Mouse (Mus musculus): ENCODE measurements around the gene Fuk. TPM values are rescaled to one million over a fixed set of nuclear protein-coding genes. Genes with fewer than 3 reads are reported as not detected.

Gene Fuk
- 22.1 and 22.4 TPM in 2 replicates for polyA plus RNA-seq (2012; rRNA removed)

GRCm38 (mm10) chr8:110901839-110902578, at the start of gene Fuk:
TSS of gene Fuk (minus strand) at chr8:110902488.
- DNase-seq, result peak; percentile 88
- TF ChIP-seq CTCF (IDR thresholded peaks at IDR 0.05; ENCODE audit: borderline replicate concordance, control insufficient read depth, extremely low read depth, insufficient read depth, low read length, poor library complexity), result no peak
- TF ChIP-seq POLR2A (IDR thresholded peaks at IDR 0.05; ENCODE audit: control insufficient read depth, extremely low read depth, insufficient read depth, low read length, poor library complexity), result peak; percentile 47; the same call in 1 of the 2 replicates
- no peak within 1 kb of the TSS for H3K27ac ChIP-seq (ENCODE audit: control insufficient read depth, insufficient read depth, low read length)
- peak within 1 kb of the TSS; percentile 57 for H3K4me3 ChIP-seq (ENCODE audit: control insufficient read depth, insufficient read depth, low read length)
- H3K4me1 ChIP-seq (replicated peaks; ENCODE audit: control insufficient read depth, insufficient read depth, low read length), result no peaks in the 10 kb centered on the region
- no peaks in the 10 kb centered on the region for H3K36me3 ChIP-seq (ENCODE audit: control insufficient read depth, insufficient read depth, low read length)
- 4% methylated on average over 30 of the region's 30 CpGs for WGBS
- H3K27me3 ChIP-seq (ENCODE audit: control insufficient read depth, insufficient read depth, low read length), result no peaks in the 10 kb centered on the region

DNA sequence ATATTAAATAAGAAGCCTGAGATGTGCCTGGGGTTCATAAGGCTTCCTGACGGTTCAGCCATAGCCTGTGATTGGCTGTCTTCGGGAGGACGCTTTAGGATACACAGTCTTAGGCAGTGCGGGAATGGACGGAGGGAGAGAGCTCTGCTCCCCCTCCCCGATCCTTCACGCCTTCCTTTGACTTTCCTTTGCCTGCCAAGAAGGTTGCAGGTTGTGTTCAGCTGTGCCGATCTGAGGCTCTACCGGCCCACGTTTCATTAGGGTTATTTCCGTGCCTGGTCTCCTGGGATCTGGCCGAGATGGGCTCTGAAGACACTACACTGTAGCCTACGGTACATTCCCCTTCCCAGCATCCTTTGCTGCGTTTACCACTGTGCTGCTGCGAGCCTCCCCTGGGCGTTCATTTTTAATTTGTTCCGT, 47.8 kb upstream of the Fuk start:
- H3K27me3 ChIP-seq (ENCODE audit: control insufficient read depth, insufficient read depth, low read length), result no peaks in the 10 kb centered on the region
- TF ChIP-seq CTCF (IDR thresholded peaks at IDR 0.05; ENCODE audit: borderline replicate concordance, control insufficient read depth, extremely low read depth, insufficient read depth, low read length, poor library complexity) (no peak), POLR2A (IDR thresholded peaks at IDR 0.05; ENCODE audit: control insufficient read depth, extremely low read depth, insufficient read depth, low read length, poor library complexity) (no peak)
- no peak for DNase-seq
- H3K4me3 ChIP-seq (ENCODE audit: control insufficient read depth, insufficient read depth, low read length), result no peak overlapping the region
- 63% methylated on average over 17 of the region's 17 CpGs for WGBS
- H3K36me3 ChIP-seq (ENCODE audit: control insufficient read depth, insufficient read depth, low read length), result no peaks in the 10 kb centered on the region
- H3K27ac ChIP-seq (ENCODE audit: control insufficient read depth, insufficient read depth, low read length), result no peak overlapping the region
- H3K4me1 ChIP-seq (replicated peaks; ENCODE audit: control insufficient read depth, insufficient read depth, low read length), result peaks cover 15% of the 10 kb centered on the region

DNA sequence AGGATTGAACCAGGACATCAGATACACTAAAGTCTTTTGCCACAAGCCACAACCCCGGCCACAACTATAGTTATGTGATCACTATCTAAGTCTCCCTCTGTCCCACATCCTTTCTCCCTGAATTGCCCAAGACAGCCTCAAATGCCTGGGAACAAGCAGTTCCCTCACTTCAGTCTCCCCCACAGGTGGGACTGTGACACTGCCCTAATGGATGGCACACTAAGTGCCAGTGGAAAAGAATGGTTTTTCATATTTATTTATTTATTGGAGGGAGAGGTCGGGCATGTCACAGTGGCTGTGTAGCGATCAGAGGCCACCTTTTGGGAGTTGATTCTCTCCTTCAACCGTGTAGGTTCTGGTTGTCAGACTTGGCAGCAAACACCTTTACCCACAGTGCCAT, 43.4 kb upstream of the Fuk start:
- TF ChIP-seq POLR2A (IDR thresholded peaks at IDR 0.05; ENCODE audit: control insufficient read depth, extremely low read depth, insufficient read depth, low read length, poor library complexity) (no peak), CTCF (IDR thresholded peaks at IDR 0.05; ENCODE audit: borderline replicate concordance, control insufficient read depth, extremely low read depth, insufficient read depth, low read length, poor library complexity) (no peak)
- H3K4me3 ChIP-seq (ENCODE audit: control insufficient read depth, insufficient read depth, low read length), result no peak overlapping the region
- peaks cover 18% of the 10 kb centered on the region for H3K4me1 ChIP-seq (replicated peaks; ENCODE audit: control insufficient read depth, insufficient read depth, low read length)

DNA sequence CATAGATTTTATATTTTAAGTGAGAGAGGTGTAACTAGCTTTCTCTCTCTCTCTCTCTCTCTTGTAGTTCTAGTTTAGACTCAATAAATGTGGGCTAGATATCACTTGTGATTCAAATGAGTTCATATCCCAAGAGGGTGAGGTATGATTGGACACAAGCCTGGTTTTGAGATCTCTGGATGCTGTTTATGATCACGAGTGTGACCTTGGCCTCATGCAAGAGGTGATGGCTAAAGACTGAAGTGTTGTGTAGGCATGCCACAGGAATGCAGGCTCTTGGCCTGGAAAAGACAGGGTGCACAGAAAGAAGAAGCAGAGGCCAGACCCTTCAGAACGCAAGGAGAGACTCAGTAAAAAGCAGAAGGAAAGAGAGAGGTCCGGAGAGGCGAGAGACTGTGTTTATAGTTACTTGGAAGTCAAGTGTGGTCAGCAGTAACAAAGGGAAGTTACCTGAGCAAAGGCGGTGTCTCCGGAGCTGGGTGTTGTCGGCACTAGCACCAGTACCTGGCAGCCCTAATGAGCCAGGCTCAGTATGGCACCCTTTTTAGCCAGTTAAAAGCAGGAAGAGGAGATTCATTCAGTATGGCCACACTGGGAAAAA, 42.1 kb upstream of the Fuk start:
- Histone ChIP-seq H3K27ac (ENCODE audit: control insufficient read depth, insufficient read depth, low read length) (no peak overlapping the region), H3K36me3 (ENCODE audit: control insufficient read depth, insufficient read depth, low read length) (no peaks in the 10 kb centered on the region), H3K27me3 (ENCODE audit: control insufficient read depth, insufficient read depth, low read length) (no peaks in the 10 kb centered on the region), H3K4me3 (ENCODE audit: control insufficient read depth, insufficient read depth, low read length) (no peak overlapping the region), H3K4me1 (replicated peaks; ENCODE audit: control insufficient read depth, insufficient read depth, low read length) (peaks cover 14% of the 10 kb centered on the region)
- DNase-seq, result no peak
- TF ChIP-seq POLR2A (IDR thresholded peaks at IDR 0.05; ENCODE audit: control insufficient read depth, extremely low read depth, insufficient read depth, low read length, poor library complexity), result no peak
- TF ChIP-seq CTCF (IDR thresholded peaks at IDR 0.05; ENCODE audit: borderline replicate concordance, control insufficient read depth, extremely low read depth, insufficient read depth, low read length, poor library complexity), result no peak
- WGBS, result 23% methylated on average over 7 of the region's 7 CpGs

More for the DNA sequence above, 43.4 kb upstream of the Fuk start:
- DNase-seq, result no peak
- H3K36me3 ChIP-seq (ENCODE audit: control insufficient read depth, insufficient read depth, low read length), result no peaks in the 10 kb centered on the region
- 30% methylated on average over 4 of the region's 4 CpGs for WGBS
- H3K27ac ChIP-seq (ENCODE audit: control insufficient read depth, insufficient read depth, low read length), result no peak overlapping the region
- no peaks in the 10 kb centered on the region for H3K27me3 ChIP-seq (ENCODE audit: control insufficient read depth, insufficient read depth, low read length)

- Histone ChIP-seq H3K27me3 (ENCODE audit: control insufficient read depth, insufficient read depth, low read length) (no peaks in the 10 kb centered on the region), H3K27ac (ENCODE audit: control insufficient read depth, insufficient read depth, low read length) (no peak overlapping the region), H3K36me3 (ENCODE audit: control insufficient read depth, insufficient read depth, low read length) (no peaks in the 10 kb centered on the region), H3K4me3 (ENCODE audit: control insufficient read depth, insufficient read depth, low read length) (no peak overlapping the region), H3K4me1 (replicated peaks; ENCODE audit: control insufficient read depth, insufficient read depth, low read length) (peaks cover 34% of the 10 kb centered on the region)
- TF ChIP-seq POLR2A (IDR thresholded peaks at IDR 0.05; ENCODE audit: control insufficient read depth, extremely low read depth, insufficient read depth, low read length, poor library complexity) (no peak), CTCF (IDR thresholded peaks at IDR 0.05; ENCODE audit: borderline replicate concordance, control insufficient read depth, extremely low read depth, insufficient read depth, low read length, poor library complexity) (no peak)
- no peak for DNase-seq
- WGBS, result 92% methylated on average over 10 of the region's 10 CpGs
Observed at GRCm38 (mm10) chr8:110941453-110941948, 39.2 kb upstream of the Fuk start.

DNA sequence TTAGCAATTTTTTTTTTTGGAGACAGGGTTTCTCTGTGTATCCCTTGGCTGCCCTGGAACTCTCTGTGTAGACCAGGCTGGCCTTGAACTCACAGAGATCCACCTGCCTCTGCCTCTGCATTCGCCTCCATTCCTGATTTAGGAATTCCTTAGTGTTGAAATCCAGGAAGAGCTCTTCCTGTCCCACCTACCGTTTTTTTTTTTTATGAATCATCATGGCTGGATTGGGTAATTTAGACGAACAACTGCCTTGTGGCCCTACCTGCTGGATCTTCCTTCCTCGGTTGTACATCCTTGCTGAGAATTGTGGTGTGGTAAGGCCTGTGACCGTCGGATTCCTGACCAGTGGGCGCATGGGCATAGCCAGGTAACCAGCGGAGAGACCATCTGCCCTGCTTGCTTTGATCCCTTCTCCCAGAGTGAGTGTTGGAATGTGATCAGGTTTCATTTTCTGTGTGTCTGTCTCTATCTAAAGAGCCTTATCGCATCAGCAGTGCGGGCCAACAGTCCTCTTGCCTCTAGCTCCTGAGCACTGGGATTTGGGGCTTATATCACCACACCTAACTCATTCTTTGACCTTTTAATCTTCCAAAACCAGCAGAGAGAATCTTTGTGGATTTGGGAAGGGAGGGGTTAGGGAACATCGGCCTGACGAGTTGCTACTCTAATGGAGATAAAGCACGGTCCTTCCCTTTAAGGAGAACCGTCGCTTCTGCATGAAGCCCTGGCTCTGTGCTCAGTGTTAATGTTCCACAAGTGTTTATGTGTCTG, 38.6 kb upstream of the Fuk start:
- Histone ChIP-seq H3K4me1 (replicated peaks; ENCODE audit: control insufficient read depth, insufficient read depth, low read length) (peaks cover 34% of the 10 kb centered on the region), H3K36me3 (ENCODE audit: control insufficient read depth, insufficient read depth, low read length) (no peaks in the 10 kb centered on the region), H3K27ac (ENCODE audit: control insufficient read depth, insufficient read depth, low read length) (no peak overlapping the region), H3K4me3 (ENCODE audit: control insufficient read depth, insufficient read depth, low read length) (no peak overlapping the region), H3K27me3 (ENCODE audit: control insufficient read depth, insufficient read depth, low read length) (no peaks in the 10 kb centered on the region)
- no peak for TF ChIP-seq CTCF (IDR thresholded peaks at IDR 0.05; ENCODE audit: borderline replicate concordance, control insufficient read depth, extremely low read depth, insufficient read depth, low read length, poor library complexity)
- no peak for TF ChIP-seq POLR2A (IDR thresholded peaks at IDR 0.05; ENCODE audit: control insufficient read depth, extremely low read depth, insufficient read depth, low read length, poor library complexity)
- DNase-seq, result no peak
- 87% methylated on average over 15 of the region's 15 CpGs for WGBS

All from thymus, adult 2 months (tissue).